Mouse (Mus musculus): Measurements from ENCODE around the gene Panx2. TPM values are rescaled to one million over a fixed set of nuclear protein-coding genes. Genes with fewer than 3 reads are reported as not detected.

Gene Panx2
- polyA plus RNA-seq, 1 experiment from 2014 or later: 2.6 TPM

DNA sequence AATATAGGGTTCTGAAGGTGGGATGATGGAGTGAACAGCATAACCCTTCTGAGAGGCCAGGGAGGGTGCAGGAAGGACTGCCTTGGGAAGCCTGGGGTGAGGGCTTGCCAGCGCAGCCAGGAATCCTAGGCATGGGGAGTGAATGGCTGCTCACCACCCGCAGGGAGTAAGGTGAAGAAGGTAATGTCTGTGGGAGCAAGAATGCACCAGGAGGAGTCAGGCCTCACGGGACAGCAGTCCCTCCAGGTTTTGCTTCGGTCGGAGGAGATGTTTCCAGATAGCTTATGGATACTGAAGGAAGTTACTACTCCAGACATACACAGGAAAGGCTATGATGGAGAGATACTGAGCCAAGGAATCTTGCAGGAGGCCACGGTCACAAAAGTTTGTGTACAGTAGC is 798 bp upstream of the Panx2 start:
- Histone ChIP-seq H3K9me3 (ENCODE audit: control insufficient read depth, low read length) (no peaks in the 10 kb centered on the region), H3K36me3 (ENCODE audit: control insufficient read depth, insufficient read depth, low read length) (peaks cover 14% of the 10 kb centered on the region), H3K9ac (ENCODE audit: low read length) (peak overlapping the region; percentile 78; the same call in 1 of the 2 replicates), H3K4me2 (ENCODE audit: low read length) (peak overlapping the region; percentile 76), H3K4me3 (ENCODE audit: control insufficient read depth in 1 of 2, insufficient read depth in 1 of 2, low read depth in 1 of 2, low read length in 2 of 2) (peak overlapping the region; percentile 49 to 63), H3K4me1 (ENCODE audit: control insufficient read depth in 2 of 2, insufficient read depth in 2 of 2, low read length in 2 of 2) (peaks cover 5 to 8% of the 10 kb centered on the region in 2 experiments; a peak in 3 of 4 replicates), H3K27me3 (ENCODE audit: control insufficient read depth, insufficient read depth, low read length) (peaks cover 27% of the 10 kb centered on the region), H3K27ac (replicated peaks in 1 of 2; ENCODE audit: control insufficient read depth in 1 of 2, insufficient read depth in 1 of 2, low read depth in 2 of 2, low read length in 2 of 2) (no peak overlapping the region)
- 20% methylated on average over 6 of the region's 6 CpGs for WGBS
- no peak for ATAC-seq (ENCODE audit: insufficient number of reproducible peaks, insufficient read depth, low FRiP score, low read depth)

DNA sequence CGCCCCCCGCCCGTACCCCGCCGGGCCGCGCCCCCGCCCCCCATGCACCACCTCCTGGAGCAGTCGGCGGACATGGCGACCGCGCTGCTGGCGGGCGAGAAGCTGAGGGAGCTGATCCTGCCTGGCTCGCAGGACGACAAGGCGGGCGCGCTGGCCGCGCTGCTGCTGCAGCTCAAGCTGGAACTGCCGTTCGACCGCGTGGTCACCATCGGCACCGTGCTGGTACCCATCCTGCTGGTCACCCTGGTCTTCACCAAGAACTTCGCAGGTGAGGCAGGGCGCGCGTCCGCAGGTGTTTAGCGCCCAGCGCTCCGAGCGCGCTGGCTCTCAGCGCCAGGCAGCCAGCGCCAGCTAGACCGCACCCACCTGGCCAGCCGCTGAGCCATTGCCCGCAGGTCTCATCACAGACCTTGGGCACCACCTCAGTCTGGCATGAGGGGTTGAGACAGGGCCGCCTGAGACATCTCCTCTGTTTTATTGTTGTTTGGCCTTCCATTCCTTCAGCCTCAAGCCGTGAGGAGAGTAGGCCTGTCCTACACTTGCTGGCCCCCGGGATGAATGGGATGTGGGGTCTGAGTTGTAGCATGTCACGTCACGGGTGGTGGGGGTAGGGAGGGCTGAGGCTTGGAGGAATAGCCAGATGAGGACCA is 623 bp downstream of the Panx2 start:
- Histone ChIP-seq H3K27me3 (ENCODE audit: control insufficient read depth, insufficient read depth, low read length) (peaks cover 28% of the 10 kb centered on the region), H3K4me1 (ENCODE audit: control insufficient read depth in 2 of 2, insufficient read depth in 2 of 2, low read length in 2 of 2) (peaks cover 5 to 8% of the 10 kb centered on the region in 2 experiments; a peak in 3 of 4 replicates), H3K4me2 (ENCODE audit: low read length) (peak overlapping the region; percentile 76), H3K27ac (replicated peaks in 1 of 2; ENCODE audit: control insufficient read depth in 1 of 2, insufficient read depth in 1 of 2, low read depth in 2 of 2, low read length in 2 of 2) (0 out of 4 replicates have a peak overlapping the region, but pooled peaks of 1 of the 2 experiments have one; percentile 35), H3K9ac (ENCODE audit: low read length) (peak overlapping the region; percentile 78), H3K36me3 (ENCODE audit: control insufficient read depth, insufficient read depth, low read length) (peaks cover 3% of the 10 kb centered on the region), H3K9me3 (ENCODE audit: control insufficient read depth, low read length) (no peaks in the 10 kb centered on the region), H3K4me3 (ENCODE audit: control insufficient read depth in 1 of 2, insufficient read depth in 1 of 2, low read depth in 1 of 2, low read length in 2 of 2) (peak overlapping the region; percentile 63 to 77)
- WGBS: 3% methylated on average over 40 of the region's 48 CpGs
- no peak for ATAC-seq (ENCODE audit: insufficient number of reproducible peaks, insufficient read depth, low FRiP score, low read depth)

DNA sequence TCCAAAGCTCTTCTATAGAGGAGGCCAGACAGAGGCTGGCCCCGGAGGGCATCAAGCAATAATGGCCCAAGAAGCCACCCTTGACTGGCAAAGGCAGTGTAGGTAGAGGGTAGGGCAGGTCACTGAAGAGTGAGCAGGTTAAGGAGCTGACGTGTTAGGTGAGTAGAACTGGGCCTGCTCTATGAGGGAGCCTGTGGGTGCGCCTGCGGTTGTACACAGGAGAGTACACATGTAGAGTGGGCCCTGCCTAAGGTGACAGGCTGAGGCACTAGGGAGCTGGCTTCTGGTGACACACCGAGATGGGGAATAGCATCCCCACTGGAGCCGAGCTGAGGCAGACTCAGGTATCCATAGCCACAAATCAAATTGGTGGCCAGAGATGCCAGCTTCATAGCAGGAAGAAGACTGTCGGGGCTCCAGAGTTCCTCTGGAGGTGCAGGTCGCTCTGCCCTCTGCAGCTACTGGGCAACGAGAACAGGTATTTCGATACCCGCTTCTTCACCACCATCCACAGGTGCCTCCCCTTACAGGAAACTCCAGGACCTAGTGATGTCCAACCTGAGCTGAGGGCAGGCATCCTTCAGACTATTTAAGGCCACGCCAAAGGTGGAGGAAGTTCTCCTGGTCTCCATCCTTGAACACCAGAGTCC is 1.4 kb downstream of the Panx2 start:
- peak overlapping the region; percentile 76 for H3K4me2 ChIP-seq (ENCODE audit: low read length)

DNA sequence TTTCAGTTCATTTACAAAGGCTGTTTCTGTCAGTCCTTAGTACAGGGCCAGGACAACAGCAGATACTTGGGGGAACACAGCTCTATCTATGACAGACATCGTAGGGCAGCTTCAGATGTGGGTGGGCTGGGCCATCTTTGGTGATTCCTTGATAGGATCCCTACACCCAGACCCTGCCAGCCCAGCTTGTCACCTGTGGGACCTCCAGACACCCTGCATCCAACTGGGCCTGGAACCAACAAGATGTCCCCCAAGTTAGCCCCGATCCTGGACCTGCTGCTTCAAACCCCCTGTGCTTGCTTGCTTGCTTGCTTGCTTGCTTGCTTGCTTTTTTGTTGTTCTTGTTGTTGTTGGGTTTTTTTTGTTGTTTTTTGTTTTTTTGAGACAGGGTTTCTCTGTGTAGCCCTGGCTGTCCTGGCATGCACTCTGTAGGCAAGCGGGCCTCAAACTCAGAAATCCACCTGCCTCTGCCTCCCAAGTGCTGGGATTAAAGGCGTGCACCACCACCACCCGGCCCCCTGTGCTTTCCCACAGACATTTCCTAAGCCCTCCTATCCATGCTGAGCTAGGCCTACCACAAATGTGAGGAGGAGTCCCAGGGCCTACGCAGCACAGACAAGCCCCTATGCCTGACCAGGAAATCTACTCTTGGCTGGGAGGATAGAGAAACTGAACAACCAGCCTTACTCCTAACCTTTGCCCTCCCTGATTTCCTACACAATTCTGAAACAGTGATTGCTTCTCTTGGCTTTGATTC is 2.4 kb downstream of the Panx2 start:
- no peak for ATAC-seq (ENCODE audit: insufficient number of reproducible peaks, insufficient read depth, low FRiP score, low read depth)
- H3K27ac ChIP-seq (replicated peaks in 1 of 2; ENCODE audit: control insufficient read depth in 1 of 2, insufficient read depth in 1 of 2, low read depth in 2 of 2, low read length in 2 of 2): no peak overlapping the region
- H3K4me1 ChIP-seq (ENCODE audit: control insufficient read depth in 2 of 2, insufficient read depth in 2 of 2, low read length in 2 of 2): peaks cover 5 to 8% of the 10 kb centered on the region in 2 experiments; a peak in 3 of 4 replicates
- no peak overlapping the region for H3K9ac ChIP-seq (ENCODE audit: low read length)
- no peak overlapping the region for H3K4me3 ChIP-seq (ENCODE audit: control insufficient read depth in 1 of 2, insufficient read depth in 1 of 2, low read depth in 1 of 2, low read length in 2 of 2)
- 83% methylated on average over 6 of the region's 6 CpGs for WGBS
- H3K36me3 ChIP-seq (ENCODE audit: control insufficient read depth, insufficient read depth, low read length): no peaks in the 10 kb centered on the region
- peaks cover 44% of the 10 kb centered on the region for H3K27me3 ChIP-seq (ENCODE audit: control insufficient read depth, insufficient read depth, low read length)
- no peak overlapping the region for H3K4me2 ChIP-seq (ENCODE audit: low read length)
- H3K9me3 ChIP-seq (ENCODE audit: control insufficient read depth, low read length): no peaks in the 10 kb centered on the region

More for the DNA sequence above, 1.4 kb downstream of the Panx2 start:
- Histone ChIP-seq H3K9me3 (ENCODE audit: control insufficient read depth, low read length) (no peaks in the 10 kb centered on the region), H3K4me3 (ENCODE audit: control insufficient read depth in 1 of 2, insufficient read depth in 1 of 2, low read depth in 1 of 2, low read length in 2 of 2) (peak overlapping the region in 1 of 2 experiments; percentile 63; a peak in 2 of 4 replicates), H3K27ac (replicated peaks in 1 of 2; ENCODE audit: control insufficient read depth in 1 of 2, insufficient read depth in 1 of 2, low read depth in 2 of 2, low read length in 2 of 2) (no peak overlapping the region), H3K27me3 (ENCODE audit: control insufficient read depth, insufficient read depth, low read length) (peaks cover 34% of the 10 kb centered on the region), H3K36me3 (ENCODE audit: control insufficient read depth, insufficient read depth, low read length) (no peaks in the 10 kb centered on the region), H3K9ac (ENCODE audit: low read length) (peak overlapping the region; percentile 78; the same call in 1 of the 2 replicates), H3K4me1 (ENCODE audit: control insufficient read depth in 2 of 2, insufficient read depth in 2 of 2, low read length in 2 of 2) (peaks cover 5 to 8% of the 10 kb centered on the region in 2 experiments; a peak in 3 of 4 replicates)
- ATAC-seq (ENCODE audit: insufficient number of reproducible peaks, insufficient read depth, low FRiP score, low read depth): no peak
- WGBS: 87% methylated on average over 12 of the region's 12 CpGs

DNA sequence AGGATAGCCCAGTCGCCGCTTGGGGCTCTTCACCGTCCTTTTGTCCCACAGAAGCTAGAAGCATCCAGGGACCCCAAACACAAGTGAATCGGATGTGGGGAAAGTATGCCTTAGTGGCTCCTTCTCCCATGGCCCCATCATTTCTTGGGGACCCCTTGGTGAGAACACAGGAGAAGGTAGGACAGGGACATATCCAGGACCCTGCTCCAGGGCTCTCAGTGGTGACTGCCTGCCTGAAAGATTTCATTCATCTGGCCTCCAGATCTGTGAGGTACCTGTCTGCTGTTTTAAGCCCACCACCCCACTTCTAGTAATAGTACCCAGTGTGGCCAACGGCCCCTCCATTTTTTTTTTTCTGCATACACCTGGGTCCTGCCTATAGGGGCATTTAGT is 3.0 kb downstream of the Panx2 start:
- H3K9me3 ChIP-seq (ENCODE audit: control insufficient read depth, low read length): no peaks in the 10 kb centered on the region
- no peaks in the 10 kb centered on the region for H3K36me3 ChIP-seq (ENCODE audit: control insufficient read depth, insufficient read depth, low read length)
- H3K27ac ChIP-seq (replicated peaks in 1 of 2; ENCODE audit: control insufficient read depth in 1 of 2, insufficient read depth in 1 of 2, low read depth in 2 of 2, low read length in 2 of 2): no peak overlapping the region
- peaks cover 50% of the 10 kb centered on the region for H3K27me3 ChIP-seq (ENCODE audit: control insufficient read depth, insufficient read depth, low read length)
- no peak overlapping the region for H3K4me2 ChIP-seq (ENCODE audit: low read length)
- peaks cover 8 to 9% of the 10 kb centered on the region in 2 experiments; a peak in 3 of 4 replicates for H3K4me1 ChIP-seq (ENCODE audit: control insufficient read depth in 2 of 2, insufficient read depth in 2 of 2, low read length in 2 of 2)
- H3K4me3 ChIP-seq (ENCODE audit: control insufficient read depth in 1 of 2, insufficient read depth in 1 of 2, low read depth in 1 of 2, low read length in 2 of 2): no peak overlapping the region
- WGBS: 84% methylated on average over 5 of the region's 5 CpGs
- ATAC-seq (ENCODE audit: insufficient number of reproducible peaks, insufficient read depth, low FRiP score, low read depth): no peak
- H3K9ac ChIP-seq (ENCODE audit: low read length): no peak overlapping the region

DNA sequence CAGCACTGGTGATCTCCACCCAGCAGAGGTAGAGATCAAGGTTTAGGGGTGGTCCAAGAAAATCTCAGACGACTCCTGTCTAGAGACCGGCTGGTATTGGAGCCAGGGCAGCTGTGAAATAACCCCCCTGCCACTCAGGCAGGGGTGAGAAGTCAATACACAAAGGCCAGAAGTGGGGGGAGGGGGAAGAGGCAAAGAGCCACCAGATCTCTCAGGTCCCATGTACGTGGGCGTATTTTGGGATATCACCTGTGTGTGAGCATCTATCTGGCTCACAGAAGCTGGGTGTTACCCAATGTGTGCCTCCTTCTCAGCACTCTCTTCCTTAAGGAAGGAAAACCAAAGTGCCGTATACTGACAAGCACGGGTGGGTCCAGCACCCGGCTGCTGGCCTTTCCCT is 3.5 kb downstream of the Panx2 start:
- H3K4me2 ChIP-seq (ENCODE audit: low read length): no peak overlapping the region
- H3K9ac ChIP-seq (ENCODE audit: low read length): no peak overlapping the region
- no peak for ATAC-seq (ENCODE audit: insufficient number of reproducible peaks, insufficient read depth, low FRiP score, low read depth)
- H3K27me3 ChIP-seq (ENCODE audit: control insufficient read depth, insufficient read depth, low read length): peaks cover 54% of the 10 kb centered on the region
- no peaks in the 10 kb centered on the region for H3K36me3 ChIP-seq (ENCODE audit: control insufficient read depth, insufficient read depth, low read length)
- H3K4me1 ChIP-seq (ENCODE audit: control insufficient read depth in 2 of 2, insufficient read depth in 2 of 2, low read length in 2 of 2): peaks cover 8 to 13% of the 10 kb centered on the region in 2 experiments; a peak in 3 of 4 replicates
- H3K4me3 ChIP-seq (ENCODE audit: control insufficient read depth in 1 of 2, insufficient read depth in 1 of 2, low read depth in 1 of 2, low read length in 2 of 2): no peak overlapping the region
- H3K9me3 ChIP-seq (ENCODE audit: control insufficient read depth, low read length): no peaks in the 10 kb centered on the region
- 78% methylated on average over 7 of the region's 7 CpGs for WGBS
- no peak overlapping the region for H3K27ac ChIP-seq (replicated peaks in 1 of 2; ENCODE audit: control insufficient read depth in 1 of 2, insufficient read depth in 1 of 2, low read depth in 2 of 2, low read length in 2 of 2)

DNA sequence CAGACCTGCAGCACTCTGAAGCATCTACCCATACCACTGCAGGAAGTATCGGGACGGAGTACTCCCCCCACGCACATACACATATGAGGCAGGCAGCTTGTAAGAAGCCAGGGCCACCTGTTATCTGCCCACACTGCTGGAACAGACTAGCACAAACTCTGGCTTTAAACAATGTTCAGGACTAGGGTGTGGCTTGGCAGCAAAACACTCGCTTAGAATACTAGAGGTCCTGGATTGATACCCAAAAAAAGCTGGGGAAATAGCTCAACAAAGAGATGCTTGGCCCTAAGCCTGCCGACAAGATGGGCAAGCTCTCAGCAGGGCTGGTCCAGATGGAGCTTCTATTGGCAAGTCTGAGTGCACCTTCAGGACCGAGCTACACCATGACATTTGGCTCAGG is 4.0 kb downstream of the Panx2 start:
- Histone ChIP-seq H3K9me3 (ENCODE audit: control insufficient read depth, low read length) (no peaks in the 10 kb centered on the region), H3K9ac (ENCODE audit: low read length) (no peak overlapping the region), H3K4me2 (ENCODE audit: low read length) (no peak overlapping the region), H3K4me3 (ENCODE audit: control insufficient read depth in 1 of 2, insufficient read depth in 1 of 2, low read depth in 1 of 2, low read length in 2 of 2) (no peak overlapping the region), H3K4me1 (ENCODE audit: control insufficient read depth in 2 of 2, insufficient read depth in 2 of 2, low read length in 2 of 2) (peaks cover 8 to 13% of the 10 kb centered on the region in 2 experiments; a peak in 3 of 4 replicates), H3K36me3 (ENCODE audit: control insufficient read depth, insufficient read depth, low read length) (no peaks in the 10 kb centered on the region), H3K27ac (replicated peaks in 1 of 2; ENCODE audit: control insufficient read depth in 1 of 2, insufficient read depth in 1 of 2, low read depth in 2 of 2, low read length in 2 of 2) (no peak overlapping the region), H3K27me3 (ENCODE audit: control insufficient read depth, insufficient read depth, low read length) (peaks cover 53% of the 10 kb centered on the region)
- 83% methylated on average over 6 of the region's 6 CpGs for WGBS
- no peak for ATAC-seq (ENCODE audit: insufficient number of reproducible peaks, insufficient read depth, low FRiP score, low read depth)
